Mouse (Mus musculus): ENCODE results near the gene Hsd17b11.
"Not testable (repeated sequence)": the region's sequence is repeated elsewhere in the genome, so short reads cannot be mapped to it uniquely, and the experiment has no call there.

Hsd17b11 gene

DNA sequence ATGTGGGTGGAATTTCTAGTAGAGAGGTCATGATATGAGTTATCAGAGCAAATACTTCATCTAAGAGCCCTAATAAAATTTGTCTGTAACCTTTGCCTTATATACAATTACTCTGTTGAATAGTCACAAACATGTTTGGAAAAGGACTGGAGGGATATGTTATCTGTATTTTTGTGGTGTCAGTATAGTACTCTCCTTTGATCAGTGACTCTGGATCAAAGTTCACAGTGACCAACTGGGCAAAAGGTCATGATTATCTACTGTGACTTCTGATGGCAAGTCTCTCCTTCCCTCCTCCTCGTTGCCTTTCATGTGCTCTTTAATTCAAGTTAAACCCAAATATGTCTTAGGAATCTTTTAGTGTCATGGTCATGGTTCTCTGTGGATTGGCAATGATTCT is 14.1 kb upstream of the Hsd17b11 start:
- DNase-seq (ENCODE audit: low spot score), result no peak

DNA sequence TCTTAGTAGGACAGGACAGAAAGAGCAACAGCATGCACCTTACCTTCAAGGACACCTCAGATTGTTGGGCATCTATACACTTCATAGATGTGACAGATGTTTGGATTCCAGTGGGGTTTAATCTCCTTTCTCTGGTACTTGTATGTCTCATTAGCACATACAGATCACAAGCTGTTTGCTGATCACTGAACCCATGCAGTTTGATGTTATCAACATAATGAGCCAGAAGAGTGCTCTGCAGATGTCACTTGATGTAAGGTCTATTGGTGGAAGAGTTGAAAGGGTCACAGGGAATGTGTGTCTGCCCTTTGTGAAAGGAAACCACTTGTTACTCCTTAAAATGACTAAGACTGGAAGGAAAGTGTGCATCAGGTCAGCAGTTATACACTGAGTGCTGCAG is 13.3 kb upstream of the Hsd17b11 start:
- DNase-seq (ENCODE audit: low spot score), result no peak

DNA sequence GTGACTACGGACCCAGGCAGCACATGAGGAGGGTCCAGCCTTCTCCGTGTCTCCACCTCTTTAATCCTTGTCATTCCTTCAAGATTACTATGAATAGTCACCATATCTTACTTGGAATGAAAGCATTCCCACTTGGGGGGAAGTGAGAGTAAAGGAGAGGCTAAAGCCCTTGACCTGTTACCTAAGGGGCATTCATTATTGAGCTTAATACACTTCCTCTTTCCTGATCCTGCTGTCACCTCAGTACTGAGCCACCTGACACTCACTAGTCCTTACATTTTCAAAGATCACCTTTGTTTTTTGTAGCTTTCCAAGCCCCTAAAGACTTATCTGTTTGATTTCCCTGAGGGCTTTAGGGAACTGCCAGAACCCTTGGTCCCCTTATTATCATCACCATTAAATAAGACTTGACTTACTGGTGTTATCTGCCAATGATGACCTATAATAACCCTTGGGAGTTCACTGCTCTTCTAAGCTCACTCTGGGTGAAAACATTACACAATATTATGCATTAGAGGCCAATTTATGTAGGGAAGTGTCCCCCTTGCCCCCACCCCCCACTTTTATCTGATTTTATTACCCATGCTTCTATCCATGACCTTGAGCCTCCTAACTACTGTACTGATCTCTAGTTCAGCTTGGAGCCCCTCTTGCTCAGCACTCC is 10.8 kb upstream of the Hsd17b11 start:
- no peak for DNase-seq (ENCODE audit: low spot score)

DNA sequence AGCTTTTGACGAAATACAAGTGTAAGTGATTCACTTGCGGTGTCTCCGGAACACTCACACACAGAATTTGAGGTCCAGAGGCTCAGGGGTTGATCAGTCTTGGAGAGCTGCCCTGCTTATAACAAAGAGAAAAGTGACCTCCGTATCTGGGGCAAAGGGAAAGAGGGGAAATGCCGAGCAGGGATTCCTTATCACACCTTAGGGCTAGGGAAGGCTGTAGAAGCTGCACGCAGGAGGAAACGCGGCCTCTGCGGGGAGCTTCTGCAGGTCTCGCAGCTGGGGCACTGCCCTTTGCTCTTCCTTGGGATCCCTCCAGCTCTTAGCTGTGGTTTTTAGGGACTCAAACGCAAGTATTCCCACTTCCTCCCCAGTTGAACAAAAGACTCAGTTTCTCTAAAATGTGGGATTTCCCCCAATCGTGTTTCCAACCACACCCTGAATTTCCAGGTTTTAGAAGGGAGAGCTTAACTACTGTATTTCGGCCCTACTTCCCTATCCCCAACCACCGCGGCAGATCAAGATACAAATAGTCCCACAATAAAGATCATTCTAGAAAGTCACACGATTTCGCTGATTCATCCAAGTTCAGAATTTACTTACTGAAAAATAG is 3.6 kb upstream of the Hsd17b11 start:
- no peak for DNase-seq (ENCODE audit: low spot score)

DNA sequence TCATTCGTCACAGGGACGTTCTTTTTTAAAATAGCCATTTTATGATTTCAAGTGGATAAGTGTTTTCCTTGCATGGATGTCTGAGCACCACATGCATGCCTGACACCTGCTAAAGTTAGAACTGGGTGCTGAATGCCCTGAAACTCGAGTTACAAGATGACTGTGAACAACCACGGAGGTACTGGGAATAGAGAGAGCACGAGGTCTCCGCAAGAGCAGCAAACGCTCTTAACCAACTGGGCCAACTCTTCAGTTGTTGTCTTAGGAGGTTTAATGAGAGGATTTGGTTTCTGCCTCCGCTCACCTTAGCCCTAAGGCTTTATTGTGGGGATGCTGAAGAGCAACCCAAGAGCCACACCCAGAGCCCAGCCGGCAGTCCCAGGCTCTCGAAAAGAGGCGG is 3.0 kb upstream of the Hsd17b11 start:
- no peak for DNase-seq (ENCODE audit: low spot score)

DNA sequence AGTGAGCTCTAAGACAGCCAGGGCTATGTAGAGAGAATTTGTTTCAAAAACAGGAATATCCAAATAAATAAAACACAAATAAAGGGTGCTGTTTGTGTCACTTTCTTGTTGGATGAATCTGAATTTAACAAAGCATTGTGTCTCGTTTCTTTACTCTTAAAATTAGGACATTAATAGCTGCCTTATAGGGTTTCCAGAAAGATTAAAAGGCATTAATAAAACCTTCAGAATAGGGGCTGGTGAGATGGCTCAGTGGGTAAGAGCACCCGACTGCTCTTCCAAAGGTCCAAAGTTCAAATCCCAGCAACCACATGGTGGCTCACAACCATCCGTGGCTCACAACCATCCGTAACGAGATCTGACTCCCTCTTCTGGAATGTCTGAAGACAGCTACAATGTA is 2.5 kb upstream of the Hsd17b11 start:
- DNase-seq (ENCODE audit: low spot score), result not testable (repeated sequence)

DNA sequence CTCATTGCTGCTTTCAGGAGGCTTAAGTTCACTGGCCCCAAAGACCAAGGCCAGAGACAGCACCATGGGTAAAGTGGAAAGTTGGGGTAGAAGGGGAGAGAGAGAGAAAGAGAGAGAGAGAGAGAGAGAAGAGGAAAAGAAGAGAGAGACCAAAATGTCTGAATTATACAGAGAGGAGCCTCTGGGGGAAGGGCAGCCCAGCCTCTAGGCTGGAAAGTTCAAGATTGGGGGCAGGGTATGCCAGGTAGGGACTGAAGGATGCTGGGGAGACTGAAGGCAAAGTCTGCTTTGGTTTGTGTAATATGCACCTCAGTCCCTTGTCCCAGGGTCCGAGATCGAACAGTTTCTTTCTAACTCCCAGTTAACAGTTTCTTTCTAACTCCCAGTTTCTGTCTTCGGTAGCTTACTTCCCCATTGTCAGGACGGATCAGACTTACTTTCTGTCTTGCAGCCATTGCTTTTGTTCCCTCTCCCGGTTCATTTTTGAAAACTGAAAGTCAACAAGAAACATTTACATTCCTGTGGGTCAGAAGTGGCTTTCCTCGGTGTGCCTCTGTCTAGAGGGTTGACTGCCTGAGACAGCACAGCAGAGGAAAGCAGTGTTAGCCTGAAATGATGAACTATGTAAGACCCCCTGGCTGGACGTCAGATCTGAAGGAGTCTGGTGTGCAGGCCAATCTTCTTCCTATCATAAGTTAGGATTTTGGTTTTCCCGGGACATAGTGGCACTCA is 1.7 kb upstream of the Hsd17b11 start:
- no peak for DNase-seq (ENCODE audit: low spot score)

DNA sequence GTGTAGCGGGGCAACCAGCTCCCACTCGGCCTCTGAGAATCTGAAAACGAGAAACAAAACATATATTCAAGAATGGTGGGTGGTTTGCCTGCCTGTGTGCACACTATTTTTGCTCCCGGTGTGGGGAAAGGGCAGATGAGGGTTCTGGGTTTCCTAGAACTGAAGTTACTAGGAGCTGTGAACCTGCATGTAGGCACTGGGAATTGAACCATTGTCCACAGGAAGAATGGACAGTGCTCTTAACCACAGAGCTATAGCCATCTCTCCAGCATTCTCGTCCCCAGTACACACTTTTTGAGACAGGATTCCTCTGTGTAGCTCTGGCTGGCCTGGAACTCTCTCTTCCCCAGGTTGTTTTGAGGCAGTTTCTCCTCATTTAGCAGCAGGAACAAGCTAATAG is 839 bp upstream of the Hsd17b11 start:
- DNase-seq (ENCODE audit: low spot score), result no peak

DNA sequence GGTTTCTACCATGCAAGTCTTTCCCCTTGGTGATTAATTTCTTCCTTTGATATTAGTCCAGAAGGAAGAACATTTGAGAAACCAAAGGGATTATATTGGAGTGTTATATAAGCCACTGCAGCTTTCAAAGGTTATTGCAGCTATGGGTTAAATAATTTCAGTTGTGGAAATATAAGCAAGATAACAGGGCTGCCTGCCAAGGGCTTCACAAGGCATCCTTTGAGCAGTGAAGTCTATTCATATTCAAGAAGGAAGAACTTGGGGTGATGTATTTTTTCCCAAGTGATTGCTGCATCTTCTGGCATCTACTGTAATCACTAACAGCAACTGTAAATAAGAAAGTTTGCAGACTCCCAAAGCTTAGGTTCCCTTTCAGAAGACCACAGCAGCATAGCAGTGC is 10.3 kb downstream of the Hsd17b11 start:
- DNase-seq (ENCODE audit: low spot score), result no peak

DNA sequence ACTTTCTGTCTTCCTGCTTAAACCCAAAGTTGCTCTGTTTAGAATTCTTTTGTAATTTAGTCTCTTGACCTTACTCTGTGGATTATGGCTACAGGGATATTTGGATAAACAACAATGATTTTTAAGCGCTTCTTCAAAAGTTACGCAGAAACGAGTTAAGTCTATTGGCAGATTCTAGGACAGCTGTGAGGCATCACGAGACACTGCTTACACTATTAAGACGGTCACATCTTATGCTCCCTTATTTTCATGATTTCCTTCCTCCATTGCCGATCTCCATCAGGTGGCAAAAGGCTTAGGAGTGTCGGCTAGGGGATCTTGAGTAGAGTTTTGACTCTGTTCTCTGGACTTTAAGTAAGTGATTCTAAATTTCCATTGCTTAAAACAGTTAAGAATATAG is 11.5 kb downstream of the Hsd17b11 start:
- no peak for DNase-seq (ENCODE audit: low spot score)

DNA sequence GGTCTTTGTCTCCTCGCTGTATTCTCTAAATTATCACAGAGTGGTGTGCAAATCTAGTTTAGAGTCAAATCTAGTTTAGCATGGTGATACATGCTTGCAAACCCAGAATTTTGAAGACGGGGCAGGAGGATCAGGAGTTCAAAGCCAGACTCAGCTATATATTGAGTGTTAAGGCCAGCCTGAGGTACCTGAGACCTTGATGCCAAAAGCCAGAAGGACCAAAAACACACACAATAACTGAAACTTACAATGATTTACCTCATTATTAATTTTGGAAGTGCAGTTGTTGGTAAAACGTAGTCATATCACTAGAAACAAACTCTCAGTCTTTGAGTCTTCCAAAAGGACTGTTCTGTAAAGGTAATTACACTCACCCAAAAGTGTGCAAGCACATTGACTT is 12.3 kb downstream of the Hsd17b11 start:
- DNase-seq (ENCODE audit: low spot score), result no peak

DNA sequence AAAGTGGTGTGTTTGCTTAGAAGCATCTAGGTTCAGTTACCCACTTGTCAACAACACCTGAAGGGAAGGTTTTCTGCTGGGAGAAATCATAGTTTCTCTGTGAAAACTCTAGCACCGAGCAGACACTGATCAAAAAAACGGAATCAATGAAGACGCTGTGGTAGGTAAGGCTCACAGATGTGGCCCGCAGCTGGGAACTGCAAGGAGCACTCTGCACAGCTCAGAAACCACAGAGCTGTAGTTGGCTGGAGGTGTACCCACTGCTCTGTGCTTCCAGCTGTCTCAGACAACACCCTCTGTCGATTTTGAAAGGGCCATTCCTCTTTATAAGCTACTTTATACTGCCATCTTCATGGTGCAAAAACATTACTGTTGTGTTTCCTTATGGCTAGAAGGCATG is 13.9 kb downstream of the Hsd17b11 start:
- DNase-seq (ENCODE audit: low spot score), result no peak

DNA sequence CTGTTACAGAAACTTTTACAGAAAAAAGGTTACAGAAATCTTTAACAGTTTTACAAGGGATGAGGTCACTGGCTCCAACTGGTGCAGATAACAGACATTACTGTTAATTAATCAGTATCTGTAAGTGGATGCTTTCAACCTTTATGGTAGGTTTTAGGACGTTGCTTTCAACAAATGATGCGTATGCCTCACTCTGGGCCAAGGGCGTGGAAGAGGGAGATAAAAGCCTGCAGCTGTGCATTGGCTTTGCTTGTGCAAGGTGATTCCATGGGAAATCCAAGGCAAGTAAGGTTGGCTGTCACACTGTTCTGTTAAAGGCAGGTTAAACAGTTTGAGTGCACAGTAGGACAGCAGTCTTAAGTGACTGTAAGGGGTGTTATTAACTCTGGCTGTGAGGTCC is 14.9 kb downstream of the Hsd17b11 start:
- DNase-seq (ENCODE audit: low spot score), result no peak

DNA sequence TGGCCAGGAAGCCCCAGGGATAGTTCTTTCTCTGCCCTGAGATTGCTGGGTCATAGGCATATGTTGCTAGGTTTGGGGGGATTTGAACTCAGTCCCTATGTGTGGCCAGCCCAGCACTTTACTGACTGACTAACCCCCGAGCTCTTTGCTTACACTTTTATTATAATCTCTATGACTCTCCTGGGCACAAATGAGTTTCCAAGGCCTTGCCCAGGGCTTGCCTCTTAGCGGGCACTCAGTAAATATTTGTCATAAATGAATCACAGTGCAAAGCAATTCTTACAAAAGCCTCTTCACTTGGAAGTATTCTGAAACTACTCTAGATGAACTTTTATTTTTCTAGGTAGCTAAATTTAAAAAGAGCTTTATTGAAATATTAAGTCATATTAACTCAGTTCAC is 17.8 kb downstream of the Hsd17b11 start:
- DNase-seq (ENCODE audit: low spot score), result no peak

DNA sequence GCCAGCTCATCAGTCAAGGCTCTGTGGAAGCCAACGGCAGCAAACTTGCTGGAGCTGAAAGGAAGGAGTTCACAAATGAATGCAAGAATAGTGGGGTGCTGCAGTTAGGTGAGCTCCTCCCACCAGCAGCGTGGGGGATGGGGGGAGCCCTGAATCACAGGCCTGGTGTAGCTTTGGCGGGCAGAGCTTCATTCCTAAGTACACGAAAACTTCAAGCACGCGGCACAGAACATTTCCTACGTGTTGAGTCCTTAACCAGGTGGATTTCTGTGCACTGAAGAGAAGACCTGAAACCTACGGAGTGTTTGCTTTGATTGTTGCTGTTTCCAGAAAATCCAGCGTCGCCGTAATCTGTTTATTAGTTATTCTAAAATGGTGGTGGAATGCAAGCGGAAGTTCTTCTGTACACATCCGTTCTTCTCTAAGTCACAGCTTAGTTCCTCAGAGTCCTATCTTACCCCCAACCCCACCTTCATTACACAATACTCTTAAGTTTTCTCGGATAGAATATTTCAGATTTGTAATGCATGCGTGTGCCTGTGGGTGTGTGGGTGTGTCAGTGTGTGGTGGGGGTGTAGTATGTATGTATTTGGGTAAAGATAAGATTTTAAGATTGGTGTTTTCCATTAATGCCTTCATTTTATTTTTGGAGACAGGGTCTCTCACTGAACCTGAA is 18.3 kb downstream of the Hsd17b11 start:
- DNase-seq (ENCODE audit: low spot score), result no peak

DNA sequence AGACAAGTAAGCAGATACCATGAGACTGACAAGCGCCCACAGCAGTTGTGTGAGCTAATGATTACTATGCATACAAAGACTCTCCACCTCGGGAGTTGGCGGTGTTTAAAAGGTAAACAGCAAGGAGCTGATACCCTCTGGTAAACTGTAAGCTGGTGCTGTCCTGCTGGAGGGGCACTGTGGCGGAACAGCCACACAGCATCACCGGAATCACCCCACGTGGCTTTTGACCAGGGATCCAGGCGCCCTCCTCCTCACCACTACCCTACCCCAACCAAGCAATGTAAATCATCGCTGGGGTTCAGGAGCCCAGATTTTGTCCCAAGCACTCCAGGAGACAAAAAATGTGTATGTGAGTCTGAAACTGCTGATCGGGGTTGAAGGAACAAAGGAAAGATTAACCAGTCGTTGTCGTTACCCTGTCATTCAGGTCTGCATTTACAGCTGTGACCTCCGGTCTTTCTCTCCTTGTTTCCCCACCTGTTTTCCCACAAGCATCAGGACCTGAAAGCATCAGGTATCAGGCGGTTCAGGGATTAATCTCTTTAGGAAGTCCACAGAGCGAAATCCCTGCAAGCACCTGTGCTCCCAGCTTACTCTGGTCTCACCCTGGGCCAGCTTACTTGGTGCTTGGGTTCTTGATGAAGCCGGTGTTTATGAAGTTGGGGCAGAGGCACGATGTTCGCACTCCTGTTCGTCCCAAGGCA is 19.0 kb downstream of the Hsd17b11 start:
- peak; percentile 84 for DNase-seq (ENCODE audit: low spot score)

DNA sequence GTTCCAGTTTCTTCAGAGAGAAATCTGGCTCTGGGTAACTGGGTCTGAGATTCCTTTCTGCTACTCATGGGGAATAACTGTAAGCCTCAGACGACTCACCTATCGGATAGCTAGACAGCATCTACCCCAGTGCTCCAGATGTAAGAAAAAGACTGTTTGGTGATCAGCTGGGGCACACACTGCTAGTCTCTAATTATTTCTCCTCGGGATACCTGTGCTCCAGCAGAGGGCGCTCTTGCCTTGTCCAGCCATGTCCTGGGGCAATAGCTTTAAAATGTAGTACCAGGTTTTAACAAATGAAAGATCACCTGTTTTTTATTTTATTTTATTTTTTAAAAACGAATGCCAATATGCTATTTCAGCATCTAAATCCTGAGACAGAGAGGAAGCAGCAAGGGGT is 22.0 kb downstream of the Hsd17b11 start:
- DNase-seq (ENCODE audit: low spot score), result peak; percentile 50

DNA sequence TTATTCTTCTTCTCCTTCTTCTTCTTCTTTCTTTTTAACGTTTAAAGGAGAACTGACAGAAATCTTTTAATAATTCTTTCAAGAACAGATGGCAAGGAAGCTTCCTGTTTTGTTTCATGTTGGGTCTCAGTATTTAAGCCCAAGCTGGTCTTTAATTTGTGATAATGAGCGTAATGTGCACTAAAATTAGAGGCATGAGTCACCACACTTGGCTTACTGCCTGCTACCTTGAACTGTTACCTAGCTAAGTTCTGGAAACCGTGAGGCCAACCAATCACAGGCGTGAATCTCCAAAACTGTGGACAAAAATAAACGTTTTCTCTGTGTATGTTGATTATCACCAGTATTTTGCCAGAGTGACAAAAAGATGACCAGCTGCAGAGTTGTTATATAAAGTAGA is 23.0 kb downstream of the Hsd17b11 start:
- no peak for DNase-seq (ENCODE audit: low spot score)

DNA sequence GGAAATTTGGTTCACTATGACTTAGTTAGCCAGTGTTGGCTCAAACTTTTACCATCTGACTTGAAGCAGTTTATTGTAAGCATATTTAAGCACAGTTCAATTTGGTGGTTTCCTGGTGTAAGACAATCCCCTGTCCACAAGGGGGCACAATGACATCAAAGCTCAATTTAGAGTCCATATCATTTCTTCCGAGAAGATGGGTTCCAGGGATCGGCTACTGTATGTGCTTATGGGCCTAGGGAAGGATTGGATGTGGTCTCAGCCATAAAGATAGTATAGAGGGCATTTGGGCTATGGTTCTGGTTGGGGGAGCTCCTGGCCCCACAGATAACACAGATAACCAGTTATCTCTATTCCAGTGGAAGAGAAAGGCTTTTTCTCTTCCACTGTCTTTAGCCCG is 26.5 kb downstream of the Hsd17b11 start:
- DNase-seq (ENCODE audit: low spot score), result no peak

DNA sequence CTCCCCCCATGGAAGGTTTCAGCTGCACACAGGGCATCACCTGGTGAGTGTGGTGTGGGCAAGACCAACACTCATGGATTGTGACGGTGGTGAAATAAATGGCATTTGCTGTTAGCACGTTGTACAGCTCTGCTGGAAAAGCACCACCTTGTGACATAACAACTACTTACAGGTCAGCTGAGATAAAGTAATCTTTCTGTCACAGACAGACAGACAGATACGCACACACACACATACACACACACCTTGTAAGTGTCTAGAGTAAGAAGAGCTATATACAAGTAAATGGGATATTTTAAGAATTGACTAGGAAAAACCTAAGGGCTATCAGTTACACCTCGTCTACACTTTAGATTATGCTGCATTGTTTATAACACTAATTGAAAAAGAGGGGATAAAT is 27.1 kb downstream of the Hsd17b11 start:
- DNase-seq (ENCODE audit: low spot score), result no peak

DNA sequence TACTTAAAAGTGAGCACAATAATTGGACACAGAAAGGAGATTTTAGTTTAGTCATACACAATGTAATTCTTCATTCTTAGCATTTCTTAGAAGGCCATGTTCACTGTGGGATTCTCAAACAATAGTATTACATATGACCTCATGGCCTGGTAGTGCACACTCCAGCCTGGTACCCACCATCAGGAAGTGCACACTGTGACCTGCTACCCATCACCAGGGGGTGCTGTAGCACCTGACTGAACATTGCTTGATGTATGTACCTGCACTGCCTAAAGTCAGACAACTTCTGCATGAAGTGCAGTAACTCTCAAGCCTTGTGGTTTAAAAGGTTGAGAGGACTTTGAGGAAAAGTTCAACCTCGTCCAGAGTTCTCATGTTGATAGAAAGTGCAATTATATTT is 28.1 kb downstream of the Hsd17b11 start:
- DNase-seq (ENCODE audit: low spot score), result no peak

DNA sequence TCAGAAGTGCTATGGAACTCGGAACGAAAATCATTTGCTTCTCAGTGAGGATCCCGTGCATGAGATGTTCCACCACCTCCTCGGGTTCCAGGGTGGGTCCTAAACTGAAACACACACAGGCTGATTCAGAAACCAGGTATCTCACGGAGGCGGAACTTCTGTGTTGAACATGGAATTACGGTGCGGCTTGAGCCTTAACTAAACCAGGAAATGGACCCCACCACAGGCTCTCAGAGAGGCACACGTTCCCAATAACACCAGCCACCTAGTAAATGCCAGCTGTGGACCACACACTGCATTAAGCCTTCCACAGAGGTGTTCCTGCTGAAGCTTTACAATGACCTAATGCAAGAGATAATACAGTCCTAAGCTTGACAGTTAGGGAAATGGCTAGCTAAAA is 28.9 kb downstream of the Hsd17b11 start:
- DNase-seq (ENCODE audit: low spot score), result no peak
